Mouse (Mus musculus): ENCODE measurements around the gene Gm45261.

GRCm38 (mm10) chr1:80427946-80428345, 33.3 kb downstream of the Gm45261 start:
- TF ChIP-seq CTCF (IDR thresholded peaks at IDR 0.05; ENCODE audit: insufficient read depth, low read length) (no peak), POLR2A (IDR thresholded peaks at IDR 0.05; ENCODE audit: borderline replicate concordance, extremely low read depth, low read depth, low read length) (no peak)

All from lung, adult 2 months (tissue).